Mouse (Mus musculus): ENCODE results near the gene Nup107. TPM values are rescaled to one million over a fixed set of nuclear protein-coding genes. Genes with fewer than 3 reads are reported as not detected.
"Not testable (repeated sequence)": the region's sequence is repeated elsewhere in the genome, so short reads cannot be mapped to it uniquely, and the experiment has no call there.

Gene Nup107
- polyA plus RNA-seq, 1 experiment from 2014 or later = 17.9 TPM

DNA sequence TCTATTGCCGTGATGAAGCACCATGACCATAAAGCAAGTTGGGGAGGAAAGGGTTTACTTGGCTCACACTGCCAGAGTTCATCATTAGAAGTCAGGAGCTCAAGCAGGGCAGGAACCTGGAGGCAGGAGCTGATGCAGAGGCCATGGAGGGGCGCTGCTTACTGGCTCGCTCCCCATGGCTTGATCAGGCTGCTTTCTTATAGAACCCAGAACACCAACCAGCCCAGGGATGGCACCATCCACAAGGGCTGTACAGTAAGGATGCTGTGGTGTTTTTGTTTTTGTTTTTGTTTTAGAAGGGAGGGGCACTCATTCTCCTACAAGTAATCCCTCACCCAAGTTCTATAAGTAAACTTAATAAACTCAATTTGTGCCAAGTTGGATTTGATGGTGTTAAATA lies 75.8 kb downstream of the Nup107 start:
- Histone ChIP-seq H3K4me3 (ENCODE audit: inconsistent target) (no peak overlapping the region), H3K79me2 (ENCODE audit: inconsistent target) (no peaks in the 10 kb centered on the region), H3K36me3 (ENCODE audit: inconsistent target) (no peaks in the 10 kb centered on the region), H3K27ac (peak overlapping the region; percentile 96)
- WGBS (ENCODE audit: missing documents) = 93% methylated on average over 3 of the region's 3 CpGs

DNA sequence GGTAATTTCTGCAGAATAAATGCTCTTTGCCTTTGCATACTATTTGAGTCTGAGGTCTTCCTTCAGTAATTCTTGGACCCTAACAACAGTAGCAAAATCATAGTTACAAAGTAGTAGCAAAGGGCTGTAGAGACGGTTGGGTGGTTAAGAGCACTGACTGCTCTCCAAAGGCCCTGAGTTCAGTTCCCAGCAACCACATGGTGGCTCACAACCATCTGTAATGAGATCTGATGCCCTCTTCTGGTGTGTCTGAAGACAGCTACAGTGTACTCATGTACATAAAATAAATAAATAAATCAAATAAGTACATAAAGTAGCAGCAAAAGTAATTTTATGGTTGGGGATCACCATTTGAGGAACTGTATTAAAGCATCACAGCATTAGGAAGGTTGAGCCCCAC lies 76.9 kb downstream of the Nup107 start:
- not testable (repeated sequence) for H3K36me3 ChIP-seq (ENCODE audit: inconsistent target); H3K4me3 ChIP-seq (ENCODE audit: inconsistent target); H3K79me2 ChIP-seq (ENCODE audit: inconsistent target)
- H3K27ac ChIP-seq = peak overlapping the region; percentile 96
- WGBS (ENCODE audit: missing documents) = 100% methylated on average over 1 of the region's 1 CpGs

DNA sequence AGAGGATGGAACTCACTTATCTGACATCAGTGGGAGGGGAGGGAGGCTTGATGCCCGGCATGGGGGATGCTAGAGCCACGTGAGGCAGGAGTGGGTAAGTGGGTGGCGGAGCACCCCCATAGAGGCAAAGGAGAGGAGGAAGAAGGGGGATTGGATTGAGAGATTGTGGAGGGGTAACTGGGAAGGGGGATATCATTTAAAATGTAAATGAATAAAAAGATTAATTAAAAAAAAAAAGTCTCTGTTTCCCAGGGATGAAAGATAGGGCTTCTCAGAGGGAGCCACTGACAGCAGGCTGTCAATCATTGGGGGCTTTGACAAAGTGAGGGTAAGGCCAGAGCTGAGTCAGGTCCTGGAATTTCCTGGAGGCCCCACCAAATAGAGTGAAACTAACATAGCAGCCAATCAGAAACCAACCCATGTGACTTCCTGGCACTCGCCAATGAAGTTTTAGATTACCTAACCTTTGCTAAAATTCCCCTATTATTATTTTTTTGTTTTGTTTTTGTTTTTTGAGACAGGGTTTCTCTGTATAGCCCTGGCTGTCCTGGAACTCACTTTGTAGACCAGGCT lies 77.5 kb downstream of the Nup107 start:
- 85% methylated on average over 4 of the region's 4 CpGs for WGBS (ENCODE audit: missing documents)
- Histone ChIP-seq H3K36me3 (ENCODE audit: inconsistent target) (no peaks in the 10 kb centered on the region), H3K27ac (peak overlapping the region; percentile 96), H3K4me3 (ENCODE audit: inconsistent target) (no peak overlapping the region), H3K79me2 (ENCODE audit: inconsistent target) (no peaks in the 10 kb centered on the region)

DNA sequence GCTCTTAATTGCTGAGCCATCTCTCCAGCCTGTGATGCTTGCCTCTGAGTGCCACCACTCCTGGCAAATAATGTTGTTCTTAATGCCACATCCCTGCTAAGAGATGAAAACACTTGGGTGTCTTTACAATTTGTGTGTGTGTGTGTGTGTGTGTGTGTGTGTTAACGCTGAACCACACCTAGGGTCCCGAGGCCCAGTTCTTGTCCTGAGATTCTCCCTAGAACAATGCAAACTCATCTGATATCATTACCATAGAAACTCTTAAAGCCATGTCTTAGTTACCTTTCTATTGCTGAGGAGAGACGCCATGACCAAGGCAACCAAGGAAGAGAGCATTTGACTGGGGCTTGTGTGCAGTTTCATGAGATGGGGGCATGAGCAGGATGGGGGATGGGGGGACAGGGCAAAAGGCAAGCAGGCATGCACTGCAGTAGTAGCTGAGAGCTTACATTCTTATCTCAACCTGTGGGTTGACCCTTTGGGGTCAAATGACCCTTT lies 78.4 kb downstream of the Nup107 start:
- peaks cover 9% of the 10 kb centered on the region for H3K79me2 ChIP-seq (ENCODE audit: inconsistent target)
- WGBS (ENCODE audit: missing documents) = 100% methylated on average over 3 of the region's 3 CpGs
- H3K27ac ChIP-seq = no peak overlapping the region
- H3K36me3 ChIP-seq (ENCODE audit: inconsistent target) = no peaks in the 10 kb centered on the region
- H3K4me3 ChIP-seq (ENCODE audit: inconsistent target) = no peak overlapping the region

DNA sequence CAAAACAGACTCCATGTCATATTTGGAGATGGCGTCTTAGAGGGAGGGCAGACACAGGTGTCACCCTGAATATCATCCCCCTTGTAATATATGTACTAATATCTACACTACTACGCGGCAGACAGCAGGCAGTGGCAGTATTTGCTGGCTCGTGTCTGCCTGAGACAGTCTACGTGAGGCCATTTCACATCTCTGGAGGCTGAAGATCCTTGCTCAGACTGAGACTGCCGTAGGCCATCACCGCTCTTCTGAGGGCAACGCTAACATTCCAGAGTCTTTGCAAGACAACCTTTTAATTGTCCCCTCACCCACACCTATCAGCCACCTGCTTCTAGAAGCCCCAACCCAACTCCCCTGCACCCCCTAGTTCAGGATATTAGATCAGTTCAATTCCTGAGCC lies 79.0 kb downstream of the Nup107 start:
- H3K27ac ChIP-seq = no peak overlapping the region
- H3K79me2 ChIP-seq (ENCODE audit: inconsistent target) = peaks cover 15% of the 10 kb centered on the region
- 93% methylated on average over 8 of the region's 8 CpGs for WGBS (ENCODE audit: missing documents)
- no peak overlapping the region for H3K4me3 ChIP-seq (ENCODE audit: inconsistent target)
- no peaks in the 10 kb centered on the region for H3K36me3 ChIP-seq (ENCODE audit: inconsistent target)

DNA sequence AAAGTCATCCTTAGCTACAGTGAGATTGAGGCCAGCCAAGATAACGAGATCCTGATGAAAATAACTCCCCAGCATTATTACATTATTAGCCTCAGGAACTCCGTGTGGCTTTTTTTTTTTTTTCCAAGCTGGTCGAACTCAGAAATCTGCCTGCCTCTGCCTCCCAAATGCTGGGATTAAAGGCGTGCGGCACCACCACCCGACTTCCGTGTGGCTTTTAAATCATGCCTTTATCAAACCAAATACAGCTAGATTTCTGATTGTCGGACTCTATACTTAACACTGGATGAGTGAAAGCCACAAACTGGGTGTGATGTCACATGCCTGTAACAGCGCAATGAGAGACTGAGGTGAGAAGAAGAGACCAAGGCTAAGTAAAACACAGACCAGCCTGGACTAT lies 79.6 kb downstream of the Nup107 start:
- no peak overlapping the region for H3K27ac ChIP-seq
- H3K4me3 ChIP-seq (ENCODE audit: inconsistent target) = no peak overlapping the region
- H3K79me2 ChIP-seq (ENCODE audit: inconsistent target) = peaks cover 21% of the 10 kb centered on the region
- H3K36me3 ChIP-seq (ENCODE audit: inconsistent target) = no peaks in the 10 kb centered on the region
- WGBS (ENCODE audit: missing documents) = 99% methylated on average over 9 of the region's 9 CpGs

DNA sequence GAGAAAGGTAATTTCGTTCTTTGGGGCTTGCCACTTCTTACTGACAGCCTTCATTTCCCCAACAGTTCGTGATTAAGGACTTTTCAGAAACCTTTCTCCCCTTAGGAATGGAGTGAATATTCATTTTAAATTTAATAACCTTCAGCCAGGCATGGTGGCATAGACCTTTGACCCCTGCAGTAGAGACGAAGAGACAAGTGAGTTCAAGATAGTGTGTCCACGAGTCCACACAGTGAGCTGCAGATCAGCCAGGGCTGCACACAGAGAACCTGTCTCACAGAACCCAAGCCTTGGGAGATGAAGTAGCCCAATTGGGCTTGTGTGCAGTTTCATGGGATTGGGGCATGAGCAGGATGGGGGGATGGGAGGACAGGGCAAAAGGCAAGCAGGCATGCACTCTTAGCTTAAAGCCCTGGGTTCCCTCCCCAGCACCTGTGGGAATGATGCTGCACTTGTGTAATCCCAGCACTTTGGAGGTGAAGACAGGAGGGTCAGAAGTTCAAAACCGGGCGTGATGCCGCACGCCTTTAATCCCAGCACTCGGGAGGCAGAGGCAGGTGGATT lies 80.2 kb downstream of the Nup107 start:
- Histone ChIP-seq H3K4me3 (ENCODE audit: inconsistent target) (no peak overlapping the region), H3K27ac (no peak overlapping the region), H3K36me3 (ENCODE audit: inconsistent target) (no peaks in the 10 kb centered on the region; the same call in 1 of the 2 replicates), H3K79me2 (ENCODE audit: inconsistent target) (peaks cover 27% of the 10 kb centered on the region)
- 91% methylated on average over 5 of the region's 9 CpGs for WGBS (ENCODE audit: missing documents)

DNA sequence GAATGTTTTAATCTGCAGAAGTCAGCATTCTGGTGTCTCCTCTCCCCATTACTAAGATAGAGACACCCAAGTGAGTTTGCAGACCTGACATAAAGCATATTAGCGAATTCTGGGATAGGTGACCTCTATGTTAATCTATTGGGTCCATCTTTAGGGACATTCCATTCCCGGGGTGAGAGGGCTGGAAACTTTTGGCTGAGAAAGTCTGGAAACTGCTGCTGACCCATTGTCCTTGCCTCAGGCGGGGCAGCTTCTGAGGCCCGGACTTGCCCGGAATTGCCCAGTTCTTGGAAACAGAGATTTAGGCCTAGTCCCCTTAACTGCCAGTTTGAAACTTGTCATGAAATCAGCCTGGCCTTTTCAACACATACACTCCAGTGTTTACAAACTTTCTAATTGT lies 81.1 kb downstream of the Nup107 start:
- WGBS (ENCODE audit: missing documents) = 90% methylated on average over 5 of the region's 5 CpGs
- peaks cover 5% of the 10 kb centered on the region; the same call in 1 of the 2 replicates for H3K36me3 ChIP-seq (ENCODE audit: inconsistent target)
- H3K4me3 ChIP-seq (ENCODE audit: inconsistent target) = peak overlapping the region; percentile 62
- peaks cover 36% of the 10 kb centered on the region for H3K79me2 ChIP-seq (ENCODE audit: inconsistent target)
- peak overlapping the region; percentile 84 for H3K27ac ChIP-seq

DNA sequence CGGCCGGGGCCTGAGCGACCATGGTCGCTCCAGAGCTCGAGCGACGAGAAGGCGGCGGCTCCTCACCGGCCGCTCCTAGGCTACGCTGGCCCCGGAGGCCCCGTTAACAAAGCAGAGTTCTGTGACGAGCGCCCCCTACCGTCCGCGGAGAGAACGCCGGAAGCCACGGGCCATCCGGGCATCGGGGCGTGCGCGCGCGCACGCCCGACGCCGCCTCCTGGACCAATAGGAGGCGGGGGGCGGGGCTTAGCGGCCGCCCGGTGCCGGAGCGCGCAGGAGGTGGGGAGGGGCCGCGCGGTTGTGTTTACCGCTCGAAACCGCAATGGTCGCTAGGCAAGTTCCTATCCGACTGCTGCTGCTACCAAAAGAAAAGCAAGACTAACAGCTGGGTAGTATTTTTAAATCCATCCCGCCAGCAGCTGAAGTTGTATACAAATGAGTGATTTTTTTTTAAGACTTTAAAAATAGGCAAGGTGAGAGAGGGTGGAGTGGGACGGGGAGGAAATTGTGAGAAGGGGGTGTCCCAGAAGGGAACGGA lies 81.8 kb downstream of the Nup107 start, which contains the start of gene Mdm2:
Mdm2 (minus strand) TSS at position 155 of the 538 bp plus-strand sequence.
- under 1% methylated on average over 37 of the region's 52 CpGs for WGBS (ENCODE audit: missing documents)
- peak within 1 kb of the TSS; percentile 84 for H3K27ac ChIP-seq
- peak within 1 kb of the TSS; percentile 88 for H3K4me3 ChIP-seq (ENCODE audit: inconsistent target)
- peaks cover 8% of the 10 kb centered on the region for H3K36me3 ChIP-seq (ENCODE audit: inconsistent target)
- H3K79me2 ChIP-seq (ENCODE audit: inconsistent target) = peaks cover 43% of the 10 kb centered on the region

DNA sequence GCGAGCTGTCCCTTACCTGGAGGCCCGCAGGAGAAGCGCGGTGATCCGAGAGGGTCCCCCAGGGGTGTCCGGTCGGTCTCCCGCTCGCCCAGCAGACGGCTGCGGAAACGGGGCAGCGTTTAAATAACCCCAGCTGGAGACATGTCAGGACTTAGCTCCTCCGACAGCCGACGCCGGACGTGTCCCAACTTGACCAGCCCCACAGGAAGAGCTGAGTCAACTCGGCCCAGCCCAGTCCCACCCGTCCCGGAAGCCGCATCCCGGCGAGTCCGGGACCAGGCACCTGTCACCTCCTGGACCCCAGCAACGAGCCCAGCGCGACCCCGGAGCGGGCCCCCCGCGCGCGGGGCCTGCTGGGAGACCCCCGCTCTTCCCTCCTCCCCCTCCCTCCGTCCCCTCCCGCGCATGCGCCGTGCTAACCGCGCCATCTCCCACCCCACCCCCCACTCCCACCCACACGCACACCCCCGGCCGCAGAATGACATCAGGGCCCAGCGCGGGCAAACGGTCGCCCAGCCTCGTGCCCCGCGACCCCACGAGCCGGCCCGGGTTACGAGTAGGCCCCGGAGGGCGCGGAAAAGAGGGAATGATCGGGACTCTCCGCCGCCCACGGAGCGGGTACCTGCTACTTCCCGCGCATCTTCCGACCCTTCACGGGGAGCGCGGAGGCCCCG lies 82.4 kb downstream of the Nup107 start:
- 2% methylated on average over 49 of the region's 71 CpGs for WGBS (ENCODE audit: missing documents)
- peak overlapping the region; percentile 88 for H3K4me3 ChIP-seq (ENCODE audit: inconsistent target)

DNA sequence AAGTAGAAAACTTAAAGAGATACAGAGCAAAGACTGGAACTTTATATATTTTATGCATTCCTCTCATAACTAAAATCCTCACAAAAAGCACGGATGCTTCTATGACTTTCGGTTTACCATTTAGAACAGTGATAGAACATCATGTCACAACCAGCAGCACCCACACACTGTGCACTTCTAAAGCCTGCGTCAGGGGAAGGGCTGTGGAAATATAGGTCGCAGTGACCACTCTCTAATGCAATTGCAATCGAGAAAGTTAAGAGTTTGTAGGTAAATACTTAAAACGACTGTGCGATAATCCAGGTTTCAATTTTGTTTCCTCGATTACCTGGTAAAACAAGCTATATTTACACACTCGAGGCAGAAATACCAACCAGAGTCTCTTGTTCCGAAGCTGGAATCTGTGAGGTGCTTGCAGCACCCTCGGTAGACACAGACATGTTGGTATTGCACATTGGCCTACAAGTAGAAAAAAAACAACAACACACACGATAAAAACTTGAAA lies 83.1 kb downstream of the Nup107 start:
- peak overlapping the region; percentile 81 for H3K27ac ChIP-seq
- 12% methylated on average over 12 of the region's 12 CpGs for WGBS (ENCODE audit: missing documents)
- H3K79me2 ChIP-seq (ENCODE audit: inconsistent target) = peaks cover 56% of the 10 kb centered on the region
- peaks cover 21% of the 10 kb centered on the region for H3K36me3 ChIP-seq (ENCODE audit: inconsistent target)
- H3K4me3 ChIP-seq (ENCODE audit: inconsistent target) = peak overlapping the region; percentile 88

More for the DNA sequence above, 82.4 kb downstream of the Nup107 start:
- peak overlapping the region; percentile 81 for H3K27ac ChIP-seq
- H3K79me2 ChIP-seq (ENCODE audit: inconsistent target) = peaks cover 49% of the 10 kb centered on the region
- H3K36me3 ChIP-seq (ENCODE audit: inconsistent target) = peaks cover 15% of the 10 kb centered on the region

DNA sequence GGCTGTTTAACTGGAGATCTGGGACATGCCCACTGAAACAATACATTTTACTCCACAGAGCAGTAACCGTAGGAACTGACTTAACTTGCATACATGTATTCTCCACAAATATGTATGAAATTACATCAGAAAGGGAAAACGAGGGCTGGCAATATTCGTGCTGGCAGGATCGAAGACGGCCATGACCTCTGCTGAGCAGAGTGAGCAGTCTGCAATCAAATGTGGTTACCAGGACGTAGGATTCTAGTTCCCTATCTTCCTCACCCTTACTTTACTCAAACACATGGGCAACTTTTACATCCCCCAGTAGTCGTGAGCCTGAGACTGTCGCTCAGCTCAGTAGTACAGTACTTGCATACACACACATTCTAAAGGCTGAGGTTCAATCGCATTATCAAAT lies 83.6 kb downstream of the Nup107 start:
- Histone ChIP-seq H3K27ac (peak overlapping the region; percentile 81), H3K36me3 (ENCODE audit: inconsistent target) (peaks cover 27% of the 10 kb centered on the region), H3K79me2 (ENCODE audit: inconsistent target) (peaks cover 61% of the 10 kb centered on the region), H3K4me3 (ENCODE audit: inconsistent target) (peak overlapping the region; percentile 88)
- 31% methylated on average over 8 of the region's 9 CpGs for WGBS (ENCODE audit: missing documents)

DNA sequence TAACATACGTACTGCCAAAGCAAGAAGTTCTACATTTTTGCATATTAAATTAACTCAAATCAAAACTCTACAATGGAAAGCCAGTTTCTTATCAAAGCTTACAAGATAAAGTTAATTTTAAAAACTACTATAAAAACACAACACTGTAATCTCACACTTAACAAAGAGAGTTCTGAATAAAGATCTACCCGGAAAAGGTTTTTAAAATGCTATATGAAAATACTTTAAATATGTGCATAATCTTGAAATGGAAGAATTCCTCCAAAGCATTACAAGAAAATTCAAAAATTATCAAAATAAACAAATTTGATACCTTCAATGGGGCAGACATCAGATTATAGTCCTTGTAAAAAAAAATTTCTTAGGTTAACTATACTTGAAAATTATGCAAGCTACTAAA lies 84.1 kb downstream of the Nup107 start:
- Histone ChIP-seq H3K27ac (peak overlapping the region; percentile 81; the same call in 1 of the 2 replicates), H3K36me3 (ENCODE audit: inconsistent target) (peaks cover 31% of the 10 kb centered on the region), H3K79me2 (ENCODE audit: inconsistent target) (peaks cover 66% of the 10 kb centered on the region), H3K4me3 (ENCODE audit: inconsistent target) (peak overlapping the region; percentile 88)
- 88% methylated on average over 2 of the region's 2 CpGs for WGBS (ENCODE audit: missing documents)

DNA sequence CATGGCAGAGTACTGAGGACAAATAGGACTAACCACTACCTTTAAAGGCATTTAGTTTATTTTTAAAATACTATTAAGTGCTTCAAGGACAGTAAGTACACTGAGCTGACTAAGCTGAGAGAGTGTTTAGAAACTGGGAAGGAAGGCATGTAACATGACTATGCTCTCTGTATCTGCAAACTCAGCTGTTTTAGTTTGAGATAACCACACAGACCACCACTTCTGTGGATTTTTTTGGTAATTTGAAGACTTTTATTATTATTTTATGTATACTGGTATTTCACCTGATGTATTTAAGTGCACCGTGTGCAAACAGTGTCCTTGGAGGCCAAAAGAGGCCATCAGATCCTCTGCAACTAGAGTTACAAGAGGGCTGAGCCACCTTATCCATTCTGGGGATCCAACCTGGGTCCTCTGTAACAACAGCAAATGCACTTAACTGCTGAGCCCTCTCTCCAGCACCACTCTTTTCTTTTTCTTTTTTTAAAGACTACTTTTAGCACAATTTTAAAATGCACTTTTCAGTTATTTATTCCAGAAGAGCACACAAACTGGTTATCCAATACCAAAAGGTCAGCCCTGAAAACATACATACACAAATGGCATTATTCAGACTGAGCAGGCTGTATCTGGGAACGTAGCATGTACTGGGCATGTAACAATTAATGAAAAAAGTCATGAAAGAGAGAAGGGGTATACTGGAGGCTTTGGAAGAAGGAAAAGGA lies 85.2 kb downstream of the Nup107 start:
- 95% methylated on average over 2 of the region's 2 CpGs for WGBS (ENCODE audit: missing documents)
- Histone ChIP-seq H3K36me3 (ENCODE audit: inconsistent target) (peaks cover 42% of the 10 kb centered on the region), H3K79me2 (ENCODE audit: inconsistent target) (peaks cover 77% of the 10 kb centered on the region), H3K4me3 (ENCODE audit: inconsistent target) (peak overlapping the region; percentile 88), H3K27ac (peak overlapping the region; percentile 81)
